8 mouse cellular contexts compared by ENCODE assay signal in the genomic region with DNA sequence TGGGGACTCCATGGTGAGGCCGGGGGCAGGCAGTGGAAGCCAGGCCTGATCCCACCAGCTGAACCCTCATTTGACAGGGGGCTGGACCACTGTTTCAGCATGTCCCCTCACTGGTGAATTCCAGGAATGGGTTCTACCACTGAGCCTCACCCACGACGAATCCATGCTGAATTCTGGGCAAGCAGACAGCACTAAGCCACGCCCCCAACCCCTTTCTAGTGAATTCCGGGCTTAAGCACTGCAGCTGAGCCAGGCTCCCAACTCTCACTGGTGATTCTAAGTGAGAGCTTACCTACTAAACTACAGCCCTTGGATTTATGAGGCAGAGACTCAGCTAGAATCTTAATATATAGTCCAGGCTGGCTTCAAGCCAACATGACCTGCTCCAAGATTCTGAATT. TPM values are rescaled to one million over a fixed set of nuclear protein-coding genes. Genes with fewer than 3 reads are reported as not detected.
DNase-seq lines count a peak whose midpoint lies in the region; ATAC-seq and TF ChIP-seq lines count a peak whose summit lies in the region.
"Had no signal": no experiment of that assay in that cellular context is flagged by ENCODE, and none has a peak within 500 bp of the region (broad histone marks: within the 10 kb centered on the region; RNA-seq: fewer than 3 reads in every experiment).

No protein-coding gene starts in this region.

- H3K9me3 ChIP-seq in hindbrain, postnatal 0 days (ENCODE audit: low read length): no peaks in the 10 kb centered on the region
- no peaks in the 10 kb centered on the region for H3K9me3 ChIP-seq in hindbrain, embryonic 10.5 days
- no peaks in the 10 kb centered on the region for H3K9me3 ChIP-seq in midbrain, embryonic 14.5 days (ENCODE audit: control insufficient read depth, low read length)
- H3K9me3 ChIP-seq in midbrain, embryonic 15.5 days: no peaks in the 10 kb centered on the region
- no peaks in the 10 kb centered on the region for H3K9me3 ChIP-seq in limb, embryonic 15.5 days

- no peaks in the 10 kb centered on the region for H3K36me3 ChIP-seq in hindbrain, postnatal 0 days (ENCODE audit: insufficient read depth, low read length)
- no peaks in the 10 kb centered on the region for H3K36me3 ChIP-seq in hindbrain, embryonic 10.5 days
- H3K36me3 ChIP-seq in midbrain, embryonic 14.5 days (ENCODE audit: control insufficient read depth, insufficient read depth, low read length): no peaks in the 10 kb centered on the region
- no peaks in the 10 kb centered on the region for H3K36me3 ChIP-seq in midbrain, embryonic 15.5 days (replicated peaks)
- H3K36me3 ChIP-seq in limb, embryonic 15.5 days: no peaks in the 10 kb centered on the region

- no peak overlapping the region for H3K4me2 ChIP-seq in hindbrain, postnatal 0 days (ENCODE audit: low read depth, low read length)
- H3K4me2 ChIP-seq in midbrain, embryonic 14.5 days (ENCODE audit: low read length): no peak overlapping the region
- no peak overlapping the region for H3K4me2 ChIP-seq in midbrain, embryonic 15.5 days
- H3K4me2 ChIP-seq in limb, embryonic 15.5 days: no peak overlapping the region

- no peak for TF ChIP-seq CTCF in hindbrain, postnatal 0 days (IDR thresholded peaks at IDR 0.05; ENCODE audit: low read depth)

- no peaks in the 10 kb centered on the region for H3K27me3 ChIP-seq in hindbrain, postnatal 0 days (ENCODE audit: insufficient read depth, low read length)
- no peaks in the 10 kb centered on the region for H3K27me3 ChIP-seq in hindbrain, embryonic 10.5 days (ENCODE audit: insufficient read depth, poor library complexity, severe bottlenecking)
- H3K27me3 ChIP-seq in midbrain, embryonic 14.5 days (ENCODE audit: control insufficient read depth, insufficient read depth, low read length): no peaks in the 10 kb centered on the region
- no peaks in the 10 kb centered on the region for H3K27me3 ChIP-seq in midbrain, embryonic 15.5 days (replicated peaks)
- no peaks in the 10 kb centered on the region for H3K27me3 ChIP-seq in limb, embryonic 15.5 days

- no peaks in the 10 kb centered on the region for H3K4me1 ChIP-seq in hindbrain, postnatal 0 days (ENCODE audit: insufficient read depth, low read length)
- peaks cover 17% of the 10 kb centered on the region for H3K4me1 ChIP-seq in hindbrain, embryonic 10.5 days (replicated peaks)
- no peaks in the 10 kb centered on the region for H3K4me1 ChIP-seq in midbrain, embryonic 14.5 days (ENCODE audit: control insufficient read depth, insufficient read depth, low read length)
- no peaks in the 10 kb centered on the region for H3K4me1 ChIP-seq in midbrain, embryonic 15.5 days
- H3K4me1 ChIP-seq in limb, embryonic 15.5 days: peaks cover 30% of the 10 kb centered on the region

- peak; percentile 69 for DNase-seq in hindbrain, postnatal 0 days (ENCODE audit: low spot score)
- no peak for DNase-seq in hindbrain, embryonic 10.5 days (ENCODE audit: low spot score)
- peak; percentile 48 for DNase-seq in midbrain, embryonic 14.5 days
- peak; percentile 67 for DNase-seq in ZHBTc4 (ENCODE audit: low read depth, low spot score)
- no peak for DNase-seq in heart, postnatal 36 days

- no peak overlapping the region for H3K4me3 ChIP-seq in hindbrain, postnatal 0 days (ENCODE audit: low read length)
- H3K4me3 ChIP-seq in hindbrain, embryonic 10.5 days: no peak overlapping the region
- no peak overlapping the region for H3K4me3 ChIP-seq in midbrain, embryonic 14.5 days (replicated peaks; ENCODE audit: low read depth, low read length)
- no peak overlapping the region for H3K4me3 ChIP-seq in midbrain, embryonic 15.5 days
- H3K4me3 ChIP-seq in limb, embryonic 15.5 days: no peak overlapping the region

- no peak overlapping the region for H3K9ac ChIP-seq in hindbrain, postnatal 0 days (replicated peaks; ENCODE audit: low read length)
- no peak overlapping the region for H3K9ac ChIP-seq in midbrain, embryonic 14.5 days (replicated peaks; ENCODE audit: low read length)
- no peak overlapping the region for H3K9ac ChIP-seq in midbrain, embryonic 15.5 days
- H3K9ac ChIP-seq in limb, embryonic 15.5 days: no peak overlapping the region

- 36% methylated on average over 5 of the region's 5 CpGs for WGBS in hindbrain, postnatal 0 days
- 55% methylated on average over 5 of the region's 5 CpGs for WGBS in hindbrain, embryonic 10.5 days
- WGBS in midbrain, embryonic 14.5 days: 41% methylated on average over 5 of the region's 5 CpGs
- 39% methylated on average over 5 of the region's 5 CpGs for WGBS in midbrain, embryonic 15.5 days
- WGBS in limb, embryonic 15.5 days: 25% methylated on average over 5 of the region's 5 CpGs

- intact Hi-C loops in heart, postnatal 36 days (cut with DNase I): no loop called here

- ATAC-seq in hindbrain, postnatal 0 days: peak; percentile 64
- ATAC-seq in midbrain, embryonic 14.5 days (ENCODE audit: low FRiP score, low TSS enrichment): no peak
- ATAC-seq in midbrain, embryonic 15.5 days (replicated peaks): no peak
- ATAC-seq in limb, embryonic 15.5 days (ENCODE audit: insufficient number of reproducible peaks, low FRiP score, low TSS enrichment, low read depth): peak; percentile 66

- no peak overlapping the region for H3K27ac ChIP-seq in hindbrain, postnatal 0 days
- H3K27ac ChIP-seq in hindbrain, embryonic 10.5 days: no peak overlapping the region
- H3K27ac ChIP-seq in midbrain, embryonic 14.5 days (replicated peaks; ENCODE audit: low read depth, low read length): no peak overlapping the region
- H3K27ac ChIP-seq in midbrain, embryonic 15.5 days: no peak overlapping the region
- peak overlapping the region; percentile 79 for H3K27ac ChIP-seq in limb, embryonic 15.5 days
- H3K27ac ChIP-seq: macrophage had no signal

RNA-seq across cellular contexts. Expression of gene Fxyd3, which starts 8.7 kb away (rescaled TPM):
- not detected in 2 replicates for total RNA-seq in hindbrain, postnatal 0 days (2014; rRNA removed)
- polyA plus RNA-seq in hindbrain, postnatal 0 days (2015; fragmentation: Nextera tagmentation; extraction: Ambion mirVana): 1.2 and 1.5 TPM in 2 replicates
- 7.9 and 10.8 TPM in 2 replicates for polyA plus RNA-seq in hindbrain, embryonic 10.5 days (2016; fragmentation: Nextera tagmentation; extraction: Ambion mirVana)
- not detected in 2 replicates for polyA plus RNA-seq in midbrain, embryonic 14.5 days (2014; fragmentation: Nextera tagmentation; extraction: Ambion mirVana)
- not detected in 2 replicates for polyA plus RNA-seq in midbrain, embryonic 15.5 days (2015; fragmentation: Nextera tagmentation; extraction: Ambion mirVana)
- polyA plus RNA-seq in limb, embryonic 15.5 days (2015; fragmentation: Nextera tagmentation; extraction: Ambion mirVana): 76.1 and 91.8 TPM in 2 replicates
- total RNA-seq in heart, postnatal 36 days (2021): 1 to 10 TPM; 1.1 to 2.3 TPM
- polyA plus RNA-seq: macrophage had no signal

RNA-seq across cellular contexts. Expression of gene Lgi4, which starts 8.7 kb away (rescaled TPM):
- 1.9 and 5.9 TPM in 2 replicates for total RNA-seq in hindbrain, postnatal 0 days (2014; rRNA removed)
- 1.2 and 1.3 TPM in 2 replicates for polyA plus RNA-seq in hindbrain, postnatal 0 days (2015; fragmentation: Nextera tagmentation; extraction: Ambion mirVana)
- polyA plus RNA-seq in hindbrain, embryonic 10.5 days (2016; fragmentation: Nextera tagmentation; extraction: Ambion mirVana): 2.3 and 6.3 TPM in 2 replicates
- polyA plus RNA-seq in midbrain, embryonic 14.5 days (2014; fragmentation: Nextera tagmentation; extraction: Ambion mirVana): 0.16 and 0.17 TPM in 2 replicates
- polyA plus RNA-seq in midbrain, embryonic 15.5 days (2015; fragmentation: Nextera tagmentation; extraction: Ambion mirVana): 0.19 and 0.22 TPM in 2 replicates
- 0.58 and 0.88 TPM in 2 replicates for polyA plus RNA-seq in limb, embryonic 15.5 days (2015; fragmentation: Nextera tagmentation; extraction: Ambion mirVana)
- total RNA-seq in heart, postnatal 36 days (2021): 1 to 10 TPM; 3.6 to 5.2 TPM

RNA-seq across cellular contexts. Expression of gene Fxyd1, which starts 10.8 kb away (rescaled TPM):
- 24.0 and 26.5 TPM in 2 replicates for total RNA-seq in hindbrain, postnatal 0 days (2014; rRNA removed)
- polyA plus RNA-seq in hindbrain, postnatal 0 days (2015; fragmentation: Nextera tagmentation; extraction: Ambion mirVana): 129 and 150 TPM in 2 replicates
- polyA plus RNA-seq in hindbrain, embryonic 10.5 days (2016; fragmentation: Nextera tagmentation; extraction: Ambion mirVana): 14.0 and 17.1 TPM in 2 replicates
- 2.8 and 9.0 TPM in 2 replicates for polyA plus RNA-seq in midbrain, embryonic 14.5 days (2014; fragmentation: Nextera tagmentation; extraction: Ambion mirVana)
- polyA plus RNA-seq in midbrain, embryonic 15.5 days (2015; fragmentation: Nextera tagmentation; extraction: Ambion mirVana): 13.2 and 15.5 TPM in 2 replicates
- 107 and 155 TPM in 2 replicates for polyA plus RNA-seq in limb, embryonic 15.5 days (2015; fragmentation: Nextera tagmentation; extraction: Ambion mirVana)
- total RNA-seq in heart, postnatal 36 days (2021): 100 to 1,000 TPM; 863 to 996 TPM
- polyA plus RNA-seq: macrophage had no signal

RNA-seq across cellular contexts. Expression of gene Fxyd7, which starts 16.6 kb away (rescaled TPM):
- total RNA-seq in hindbrain, postnatal 0 days (2014; rRNA removed): 234 and 282 TPM in 2 replicates
- polyA plus RNA-seq in hindbrain, postnatal 0 days (2015; fragmentation: Nextera tagmentation; extraction: Ambion mirVana): 466 and 477 TPM in 2 replicates
- 1.4 and 7.6 TPM in 2 replicates for polyA plus RNA-seq in hindbrain, embryonic 10.5 days (2016; fragmentation: Nextera tagmentation; extraction: Ambion mirVana)
- 99.9 and 159 TPM in 2 replicates for polyA plus RNA-seq in midbrain, embryonic 14.5 days (2014; fragmentation: Nextera tagmentation; extraction: Ambion mirVana)
- 174 and 186 TPM in 2 replicates for polyA plus RNA-seq in midbrain, embryonic 15.5 days (2015; fragmentation: Nextera tagmentation; extraction: Ambion mirVana)
- polyA plus RNA-seq in limb, embryonic 15.5 days (2015; fragmentation: Nextera tagmentation; extraction: Ambion mirVana): 13.1 and 19.0 TPM in 2 replicates
- total RNA-seq in heart, postnatal 36 days (2021): 1 to 10 TPM in 1 of 2 experiments, under 1 TPM in 1; 0.41 to 1.1 TPM
- polyA plus RNA-seq: macrophage had no signal

RNA-seq across cellular contexts. Expression of gene Fxyd5, which starts 25.6 kb away (rescaled TPM):
- 15.3 and 22.1 TPM in 2 replicates for total RNA-seq in hindbrain, postnatal 0 days (2014; rRNA removed)
- polyA plus RNA-seq in hindbrain, postnatal 0 days (2015; fragmentation: Nextera tagmentation; extraction: Ambion mirVana): 33.3 and 35.3 TPM in 2 replicates
- 11.6 and 14.7 TPM in 2 replicates for polyA plus RNA-seq in hindbrain, embryonic 10.5 days (2016; fragmentation: Nextera tagmentation; extraction: Ambion mirVana)
- polyA plus RNA-seq in midbrain, embryonic 14.5 days (2014; fragmentation: Nextera tagmentation; extraction: Ambion mirVana): 7.9 and 10.8 TPM in 2 replicates
- 24.8 and 26.8 TPM in 2 replicates for polyA plus RNA-seq in midbrain, embryonic 15.5 days (2015; fragmentation: Nextera tagmentation; extraction: Ambion mirVana)
- 42.3 and 52.6 TPM in 2 replicates for polyA plus RNA-seq in limb, embryonic 15.5 days (2015; fragmentation: Nextera tagmentation; extraction: Ambion mirVana)
- total RNA-seq in heart, postnatal 36 days (2021): 10 to 100 TPM; 29.3 to 30.8 TPM

Comparison
In these comparisons a context has a peak if more than half of its experiments do, and no peak if none do; other contexts are left out.
1. DNase-seq: peak in hindbrain, postnatal 0 days (single experiment), midbrain, embryonic 14.5 days (single experiment) and ZHBTc4 (single experiment); none in hindbrain, embryonic 10.5 days (single experiment) and heart, postnatal 36 days (0 of 2).
2. ATAC-seq: peak in hindbrain, postnatal 0 days (single experiment) and limb, embryonic 15.5 days (single experiment); none in midbrain, embryonic 14.5 days (single experiment) and midbrain, embryonic 15.5 days (single experiment).